Mouse (Mus musculus) brain, embryonic 14.5 days (tissue): ENCODE data around the gene Gm20425.

Experiments
- CTCF ChIP-seq: fragments of 200-500 bp; IDR thresholded peaks from 2 replicates; pipeline ENCODE4 v1.5.1; 2012; ENCODE audit warnings: inconsistent platforms, mild to moderate bottlenecking, moderate library complexity, borderline replicate concordance; ENCODE audit not compliant: insufficient read depth, insufficient read length; ENCODE audit errors: extremely low read depth
- POLR2A ChIP-seq: fragments of 200-500 bp; IDR thresholded peaks from 2 replicates; pipeline ENCODE4 v1.6.1; 2012; ENCODE audit warnings: mild to moderate bottlenecking, inconsistent platforms, borderline replicate concordance; ENCODE audit not compliant: poor library complexity, insufficient read depth, insufficient read length, severe bottlenecking; ENCODE audit errors: extremely low read depth

- TF ChIP-seq CTCF (no peak), POLR2A (no peak)
Observed at GRCm38 (mm10) chr9:103146703-103147102, 83.4 kb downstream of the Gm20425 start.
